Mouse (Mus musculus): ENCODE results near the gene Dhrs1. TPM values are rescaled to one million over a fixed set of nuclear protein-coding genes. Genes with fewer than 3 reads are reported as not detected.
A peak's percentile ranks its signal among the peaks of the same experiment; 100 is the strongest.
"Not testable (repeated sequence)": the region's sequence is repeated elsewhere in the genome, so short reads cannot be mapped to it uniquely, and the experiment has no call there.

Dhrs1 gene
- polyA plus RNA-seq, 1 experiment from 2014 or later, result 73.6 TPM

- Histone ChIP-seq H3K9ac (replicated peaks; ENCODE audit: low read depth, low read length) (no peak overlapping the region), H3K27me3 (ENCODE audit: control insufficient read depth, insufficient read depth, low read length) (peaks cover 20% of the 10 kb centered on the region), H3K4me1 (ENCODE audit: control insufficient read depth, insufficient read depth, low read length) (0 out of 2 replicates have a peak, but pooled peaks cover 2% of the 10 kb centered on the region), H3K4me3 (ENCODE audit: low read depth, low read length) (no peak overlapping the region), H3K9me3 (ENCODE audit: control insufficient read depth, low read length) (no peaks in the 10 kb centered on the region), H3K4me2 (ENCODE audit: low read depth, low read length) (no peak overlapping the region), H3K27ac (ENCODE audit: low read depth, low read length) (no peak overlapping the region), H3K36me3 (ENCODE audit: control insufficient read depth, insufficient read depth, low read length) (no peaks in the 10 kb centered on the region)
- WGBS, result 87% methylated on average over 6 of the region's 6 CpGs
- no peak for ATAC-seq (ENCODE audit: low read depth)
These were observed 23.1 kb upstream of the Dhrs1 start for GRCm38 (mm10) chr14:55768555-55768954.

- Histone ChIP-seq H3K27me3 (ENCODE audit: control insufficient read depth, insufficient read depth, low read length) (peaks cover 23% of the 10 kb centered on the region), H3K9ac (replicated peaks; ENCODE audit: low read depth, low read length) (peak overlapping the region; percentile 50), H3K27ac (ENCODE audit: low read depth, low read length) (no peak overlapping the region; the same call in 1 of the 2 replicates), H3K4me3 (ENCODE audit: low read depth, low read length) (peak overlapping the region; percentile 35), H3K4me2 (ENCODE audit: low read depth, low read length) (peak overlapping the region; percentile 68), H3K36me3 (ENCODE audit: control insufficient read depth, insufficient read depth, low read length) (no peaks in the 10 kb centered on the region), H3K9me3 (ENCODE audit: control insufficient read depth, low read length) (no peaks in the 10 kb centered on the region), H3K4me1 (ENCODE audit: control insufficient read depth, insufficient read depth, low read length) (0 out of 2 replicates have a peak, but pooled peaks cover 2% of the 10 kb centered on the region)
- peak; percentile 73 for ATAC-seq (ENCODE audit: low read depth)
- WGBS, result 11% methylated on average over 50 of the region's 52 CpGs
These were observed 22.3 kb upstream of the Dhrs1 start for GRCm38 (mm10) chr14:55767519-55768414.

DNA sequence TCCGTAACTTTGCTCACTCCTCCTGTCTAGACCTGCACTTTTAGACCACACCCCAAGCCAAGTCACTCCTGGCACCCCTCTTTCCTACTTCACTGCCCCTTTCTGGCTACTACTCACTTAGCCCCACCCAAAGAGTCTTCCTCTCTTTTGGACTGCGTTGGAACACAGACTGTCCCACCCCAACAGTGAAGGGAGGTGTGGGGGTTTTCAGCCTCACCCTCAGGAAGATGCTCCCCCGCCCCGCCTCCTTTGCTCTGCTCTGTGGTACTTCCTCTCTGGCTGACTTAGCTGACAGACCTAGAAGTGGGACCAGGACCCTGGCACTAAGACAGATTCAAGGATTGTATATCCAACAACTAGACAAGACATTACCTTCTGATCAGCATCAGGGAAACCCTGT lies 20.2 kb upstream of the Dhrs1 start, which contains the start of gene Ltb4r1:
Ltb4r1 (plus strand) TSS at position 267 of the 400 bp plus-strand sequence.
- Histone ChIP-seq H3K4me2 (ENCODE audit: low read depth, low read length) (no peak within 1 kb of the TSS), H3K27me3 (ENCODE audit: control insufficient read depth, insufficient read depth, low read length) (peaks cover 33% of the 10 kb centered on the region), H3K9ac (replicated peaks; ENCODE audit: low read depth, low read length) (no peak within 1 kb of the TSS), H3K9me3 (ENCODE audit: control insufficient read depth, low read length) (no peaks in the 10 kb centered on the region), H3K4me3 (ENCODE audit: low read depth, low read length) (no peak within 1 kb of the TSS), H3K27ac (ENCODE audit: low read depth, low read length) (no peak within 1 kb of the TSS), H3K4me1 (ENCODE audit: control insufficient read depth, insufficient read depth, low read length) (peaks cover 9% of the 10 kb centered on the region; the same call in 1 of the 2 replicates), H3K36me3 (ENCODE audit: control insufficient read depth, insufficient read depth, low read length) (no peaks in the 10 kb centered on the region)
- no peak for ATAC-seq (ENCODE audit: low read depth)
- 75% methylated on average over 4 of the region's 4 CpGs for WGBS

- H3K9me3 ChIP-seq (ENCODE audit: control insufficient read depth, low read length), result no peaks in the 10 kb centered on the region
- no peak for ATAC-seq (ENCODE audit: low read depth)
- peaks cover 9% of the 10 kb centered on the region; the same call in 1 of the 2 replicates for H3K4me1 ChIP-seq (ENCODE audit: control insufficient read depth, insufficient read depth, low read length)
- H3K27me3 ChIP-seq (ENCODE audit: control insufficient read depth, insufficient read depth, low read length), result peaks cover 28% of the 10 kb centered on the region
- 67% methylated on average over 7 of the region's 7 CpGs for WGBS
- H3K27ac ChIP-seq (ENCODE audit: low read depth, low read length), result no peak overlapping the region; the same call in 1 of the 2 replicates
- H3K36me3 ChIP-seq (ENCODE audit: control insufficient read depth, insufficient read depth, low read length), result no peaks in the 10 kb centered on the region
- H3K4me2 ChIP-seq (ENCODE audit: low read depth, low read length), result no peak overlapping the region
- H3K9ac ChIP-seq (replicated peaks; ENCODE audit: low read depth, low read length), result no peak overlapping the region
- no peak overlapping the region for H3K4me3 ChIP-seq (ENCODE audit: low read depth, low read length)
These were observed 17.7 kb upstream of the Dhrs1 start for GRCm38 (mm10) chr14:55763166-55763565.

- under 1% methylated on average over 77 of the region's 77 CpGs for WGBS
- Histone ChIP-seq H3K27ac (ENCODE audit: low read depth, low read length) (peak overlapping the region; percentile 52), H3K4me1 (ENCODE audit: control insufficient read depth, insufficient read depth, low read length) (peaks cover 7% of the 10 kb centered on the region; the same call in 1 of the 2 replicates), H3K27me3 (ENCODE audit: control insufficient read depth, insufficient read depth, low read length) (peaks cover 25% of the 10 kb centered on the region), H3K4me2 (ENCODE audit: low read depth, low read length) (peak overlapping the region; percentile 83), H3K9ac (replicated peaks; ENCODE audit: low read depth, low read length) (peak overlapping the region; percentile 68), H3K9me3 (ENCODE audit: control insufficient read depth, low read length) (no peaks in the 10 kb centered on the region), H3K4me3 (ENCODE audit: low read depth, low read length) (peak overlapping the region; percentile 45), H3K36me3 (ENCODE audit: control insufficient read depth, insufficient read depth, low read length) (no peaks in the 10 kb centered on the region)
- ATAC-seq (ENCODE audit: low read depth), result peak; percentile 81
These were observed 16.7 kb upstream of the Dhrs1 start for GRCm38 (mm10) chr14:55762001-55762821.

DNA sequence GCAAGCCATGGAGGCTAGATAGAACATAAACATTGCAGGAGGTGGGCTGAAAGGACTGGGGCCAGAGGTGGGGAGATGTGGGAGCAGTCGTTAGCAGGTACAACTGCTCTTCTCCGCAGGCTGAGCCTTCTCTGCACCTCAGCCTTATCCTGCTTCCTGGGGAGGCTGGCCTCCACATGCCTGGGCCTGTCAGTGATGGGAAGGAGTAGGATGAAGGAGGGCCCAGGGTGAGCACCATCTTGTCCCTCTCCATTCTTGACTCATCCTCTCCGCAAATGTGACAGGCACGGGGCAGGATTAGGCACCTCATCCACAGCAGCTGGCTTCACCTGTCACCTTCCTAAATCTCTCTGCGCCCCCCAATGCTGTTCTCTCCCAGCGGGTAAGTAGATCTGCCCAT lies 15.7 kb upstream of the Dhrs1 start, which contains the start of gene Ltb4r2:
Ltb4r2 (plus strand) TSS at position 266 of the 400 bp plus-strand sequence.
- no peak for ATAC-seq (ENCODE audit: low read depth)
- Histone ChIP-seq H3K4me1 (ENCODE audit: control insufficient read depth, insufficient read depth, low read length) (peaks cover 7% of the 10 kb centered on the region; the same call in 1 of the 2 replicates), H3K4me2 (ENCODE audit: low read depth, low read length) (peak within 1 kb of the TSS; percentile 83), H3K27me3 (ENCODE audit: control insufficient read depth, insufficient read depth, low read length) (peaks cover 19% of the 10 kb centered on the region), H3K9me3 (ENCODE audit: control insufficient read depth, low read length) (no peaks in the 10 kb centered on the region), H3K36me3 (ENCODE audit: control insufficient read depth, insufficient read depth, low read length) (peaks cover 1% of the 10 kb centered on the region; the same call in 1 of the 2 replicates), H3K4me3 (ENCODE audit: low read depth, low read length) (peak within 1 kb of the TSS; percentile 45), H3K9ac (replicated peaks; ENCODE audit: low read depth, low read length) (peak within 1 kb of the TSS; percentile 68), H3K27ac (ENCODE audit: low read depth, low read length) (peak within 1 kb of the TSS; percentile 52)
- 82% methylated on average over 6 of the region's 6 CpGs for WGBS

DNA sequence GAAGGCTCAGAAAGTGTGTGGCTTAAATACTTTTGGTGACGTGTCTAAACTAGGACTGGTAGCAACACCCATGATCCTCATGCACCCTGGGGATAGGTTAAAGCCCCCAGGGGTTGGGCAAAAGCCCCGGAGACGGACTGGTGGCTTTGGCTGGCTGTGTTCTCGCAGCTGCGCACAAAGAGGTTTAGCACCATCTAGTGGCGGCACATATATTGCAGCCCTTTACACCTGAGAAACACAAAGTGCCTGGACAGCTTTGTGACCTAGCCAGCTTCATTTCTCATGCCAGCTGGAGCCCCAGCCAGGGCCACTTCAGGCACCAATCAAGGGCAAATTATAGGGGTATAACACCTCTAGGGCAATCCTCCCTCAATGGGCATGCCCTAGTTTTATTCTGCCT lies 14.7 kb upstream of the Dhrs1 start:
- H3K27me3 ChIP-seq (ENCODE audit: control insufficient read depth, insufficient read depth, low read length), result peaks cover 19% of the 10 kb centered on the region
- 0 out of 2 replicates have a peak, but pooled peaks have one; percentile 15 for ATAC-seq (ENCODE audit: low read depth)
- not testable (repeated sequence) for H3K9me3 ChIP-seq (ENCODE audit: control insufficient read depth, low read length); H3K27ac ChIP-seq (ENCODE audit: low read depth, low read length); H3K4me1 ChIP-seq (ENCODE audit: control insufficient read depth, insufficient read depth, low read length); H3K9ac ChIP-seq (replicated peaks; ENCODE audit: low read depth, low read length); H3K4me3 ChIP-seq (ENCODE audit: low read depth, low read length); H3K36me3 ChIP-seq (ENCODE audit: control insufficient read depth, insufficient read depth, low read length); H3K4me2 ChIP-seq (ENCODE audit: low read depth, low read length)
- WGBS, result 0% methylated on average over 6 of the region's 6 CpGs

GRCm38 (mm10) chr14:55758363-55758784 lies 12.9 kb upstream of the Dhrs1 start, which contains the start of gene Cideb:
Cideb (minus strand) TSS chr14:55758458.
- WGBS, result 15% methylated on average over 8 of the region's 8 CpGs
- H3K4me2 ChIP-seq (ENCODE audit: low read depth, low read length), result no peak within 1 kb of the TSS
- H3K27ac ChIP-seq (ENCODE audit: low read depth, low read length), result no peak within 1 kb of the TSS
- no peak for ATAC-seq (ENCODE audit: low read depth)
- H3K27me3 ChIP-seq (ENCODE audit: control insufficient read depth, insufficient read depth, low read length), result peaks cover 13% of the 10 kb centered on the region
- H3K9me3 ChIP-seq (ENCODE audit: control insufficient read depth, low read length), result no peaks in the 10 kb centered on the region
- H3K36me3 ChIP-seq (ENCODE audit: control insufficient read depth, insufficient read depth, low read length), result peaks cover 18% of the 10 kb centered on the region; the same call in 1 of the 2 replicates
- H3K4me3 ChIP-seq (ENCODE audit: low read depth, low read length), result no peak within 1 kb of the TSS
- peaks cover 7% of the 10 kb centered on the region; the same call in 1 of the 2 replicates for H3K4me1 ChIP-seq (ENCODE audit: control insufficient read depth, insufficient read depth, low read length)
- no peak within 1 kb of the TSS for H3K9ac ChIP-seq (replicated peaks; ENCODE audit: low read depth, low read length)

All from neural tube, embryonic 14.5 days (tissue).